Mouse (Mus musculus) heart, postnatal 0 days (tissue): ENCODE data around the gene Crcp.

ENCODE experiments used
- CTCF ChIP-seq: IDR thresholded peaks from 2 replicates; pipeline ENCODE4 v1.5.1; 2016; ENCODE audit warnings: antibody characterized with exemption, control low read depth, low read depth
- EP300 ChIP-seq: IDR thresholded peaks from 2 replicates; pipeline ENCODE4 v1.6.1; 2016; ENCODE audit warnings: antibody characterized with exemption, low read depth

DNA sequence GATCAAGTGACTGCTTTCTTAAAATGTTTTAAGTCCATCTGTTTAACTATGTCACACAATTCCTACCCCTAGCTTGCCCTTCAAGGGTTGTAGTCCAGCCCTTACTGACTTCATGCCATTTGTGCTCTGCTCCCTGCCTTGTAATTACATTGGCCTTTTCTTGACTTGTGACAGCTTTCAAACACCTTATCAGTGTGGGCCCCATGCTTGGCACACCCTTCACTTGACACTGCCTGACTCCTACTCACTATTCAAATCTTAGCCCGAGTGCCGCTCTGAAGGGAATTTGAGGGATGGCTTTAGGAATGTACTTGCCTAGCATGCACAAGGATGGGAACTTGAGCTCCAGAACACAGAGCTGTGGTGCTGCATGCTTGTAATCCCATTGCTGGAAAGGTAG lies 68.7 kb downstream of the Crcp start:
- no peak for TF ChIP-seq CTCF
- TF ChIP-seq EP300: no peak
